Mouse (Mus musculus): ENCODE measurements at regions not wholly inside any gene's neighbourhood (a gene's known extent, or its start where the extent isn't known, plus 50 kb on each side); places are given as distances from the start of the nearest gene placed in this dataset.

DNA sequence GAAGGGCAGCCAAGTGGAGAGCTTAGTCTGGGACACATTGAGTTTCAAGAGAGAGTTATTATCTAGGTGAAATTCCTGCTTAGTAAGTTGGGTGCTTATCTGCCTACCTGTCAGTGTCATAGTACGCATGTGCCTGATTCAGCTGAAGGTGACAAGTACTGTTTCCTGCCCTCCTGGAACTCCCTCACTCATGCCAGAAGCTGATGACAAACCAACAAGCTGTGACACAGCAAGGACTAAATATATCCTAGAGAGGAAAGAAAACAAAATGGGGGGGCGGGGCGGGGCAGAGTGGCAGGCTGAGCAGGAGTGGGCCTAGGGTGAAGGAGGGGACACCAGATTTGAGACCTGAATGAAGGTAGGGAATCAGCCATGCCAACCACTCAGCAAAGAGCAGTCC is 196.1 kb upstream of the Kdm8 start:
- no peak overlapping the region for H3K4me2 ChIP-seq
- no peak overlapping the region for H3K27ac ChIP-seq
- H3K36me3 ChIP-seq, result no peaks in the 10 kb centered on the region
- no peak overlapping the region for H3K4me3 ChIP-seq (replicated peaks)
- no peak overlapping the region for H3K9ac ChIP-seq
- WGBS, result 82% methylated on average over 3 of the region's 3 CpGs
- H3K27me3 ChIP-seq, result no peaks in the 10 kb centered on the region
- no peaks in the 10 kb centered on the region for H3K9me3 ChIP-seq (replicated peaks)
- H3K4me1 ChIP-seq, result 0 out of 2 replicates have a peak, but pooled peaks cover 3% of the 10 kb centered on the region
- ATAC-seq (replicated peaks; ENCODE audit: low FRiP score), result no peak

DNA sequence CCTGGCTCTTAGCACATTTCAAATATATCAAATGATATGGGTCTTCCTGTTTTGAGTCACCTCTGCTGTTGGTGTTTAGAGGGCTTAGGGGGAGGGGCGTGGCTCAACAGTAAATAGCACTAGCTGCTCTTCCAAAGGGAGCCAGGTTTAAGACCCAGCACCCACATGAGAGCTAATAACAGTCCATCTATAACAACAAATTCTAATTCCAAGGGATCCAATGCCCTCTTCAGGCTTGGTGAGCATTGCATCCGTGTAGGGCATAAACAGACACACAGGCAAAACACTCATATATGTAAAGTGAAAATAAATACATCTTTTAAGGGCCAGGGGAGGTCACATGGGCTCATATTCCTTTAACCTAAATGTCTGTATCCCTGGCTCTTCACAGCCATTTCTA is 194.1 kb upstream of the Kdm8 start:
- H3K9me3 ChIP-seq (replicated peaks), result no peaks in the 10 kb centered on the region
- no peak overlapping the region for H3K9ac ChIP-seq
- H3K36me3 ChIP-seq, result no peaks in the 10 kb centered on the region
- no peak for ATAC-seq (replicated peaks; ENCODE audit: low FRiP score)
- WGBS, result 78% methylated on average over 2 of the region's 2 CpGs
- H3K4me1 ChIP-seq, result 0 out of 2 replicates have a peak, but pooled peaks cover 3% of the 10 kb centered on the region
- H3K4me2 ChIP-seq, result no peak overlapping the region
- no peaks in the 10 kb centered on the region for H3K27me3 ChIP-seq
- H3K4me3 ChIP-seq (replicated peaks), result no peak overlapping the region
- no peak overlapping the region for H3K27ac ChIP-seq

DNA sequence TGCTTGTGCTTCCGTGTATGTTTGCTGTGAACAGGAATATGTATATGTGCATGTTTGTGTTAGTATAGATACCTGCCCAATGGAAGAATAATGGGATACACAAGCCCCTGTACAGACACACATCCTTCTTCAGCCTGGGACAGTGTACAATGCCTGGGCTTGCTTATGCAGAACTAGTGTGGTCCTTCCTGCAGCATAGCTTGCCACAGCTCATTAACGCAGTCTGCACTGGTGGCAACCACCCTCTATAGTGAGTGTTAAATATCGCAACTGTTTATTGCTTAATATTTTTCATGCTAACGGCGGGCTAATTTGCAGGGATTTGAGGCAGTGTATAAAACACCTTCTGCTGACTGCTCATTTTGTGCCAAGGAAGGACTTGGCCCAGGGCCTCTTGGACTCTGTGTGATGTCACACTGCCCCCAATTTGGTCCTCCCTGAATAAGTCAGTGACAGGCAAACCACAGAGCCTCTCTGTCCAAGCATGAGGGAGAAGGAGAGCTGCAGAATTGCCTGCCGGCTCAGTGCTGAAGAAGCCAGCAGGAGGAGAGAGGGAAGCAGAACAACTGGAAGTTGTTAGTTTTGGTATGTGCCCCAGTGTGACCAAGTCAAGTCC is 193.4 kb upstream of the Kdm8 start:
- Histone ChIP-seq H3K9me3 (replicated peaks) (no peaks in the 10 kb centered on the region), H3K27ac (no peak overlapping the region), H3K36me3 (no peaks in the 10 kb centered on the region), H3K27me3 (no peaks in the 10 kb centered on the region), H3K4me3 (replicated peaks) (no peak overlapping the region), H3K4me2 (no peak overlapping the region), H3K9ac (no peak overlapping the region), H3K4me1 (0 out of 2 replicates have a peak, but pooled peaks cover 3% of the 10 kb centered on the region)
- 69% methylated on average over 6 of the region's 6 CpGs for WGBS
- ATAC-seq (replicated peaks; ENCODE audit: low FRiP score), result no peak

DNA sequence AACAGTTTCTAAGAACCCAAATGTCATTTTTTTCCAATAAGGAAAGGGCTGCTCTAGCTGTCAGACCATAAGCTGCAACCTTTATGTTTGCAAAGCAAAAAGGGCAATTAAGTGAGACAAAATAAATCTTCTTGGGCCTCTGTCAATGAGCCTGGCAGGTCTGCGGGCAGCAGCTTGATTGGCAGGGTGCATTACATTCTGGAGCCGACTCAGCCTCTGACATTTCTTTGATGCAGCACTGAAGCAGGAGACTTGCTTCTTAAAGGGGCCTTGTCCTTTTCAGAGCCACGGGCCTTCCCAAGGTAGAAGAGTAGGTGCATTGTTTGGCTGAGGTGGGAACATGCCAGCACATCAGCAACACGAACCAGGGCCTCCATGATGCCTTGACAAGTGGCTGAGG is 190.2 kb upstream of the Kdm8 start:
- ATAC-seq (replicated peaks; ENCODE audit: low FRiP score), result no peak
- no peak overlapping the region for H3K4me3 ChIP-seq (replicated peaks)
- H3K9ac ChIP-seq, result no peak overlapping the region
- H3K4me2 ChIP-seq, result no peak overlapping the region
- H3K27ac ChIP-seq, result no peak overlapping the region
- H3K9me3 ChIP-seq (replicated peaks), result no peaks in the 10 kb centered on the region
- no peaks in the 10 kb centered on the region for H3K27me3 ChIP-seq
- WGBS, result 33% methylated on average over 4 of the region's 4 CpGs
- no peaks in the 10 kb centered on the region for H3K36me3 ChIP-seq
- 0 out of 2 replicates have a peak, but pooled peaks cover 3% of the 10 kb centered on the region for H3K4me1 ChIP-seq

DNA sequence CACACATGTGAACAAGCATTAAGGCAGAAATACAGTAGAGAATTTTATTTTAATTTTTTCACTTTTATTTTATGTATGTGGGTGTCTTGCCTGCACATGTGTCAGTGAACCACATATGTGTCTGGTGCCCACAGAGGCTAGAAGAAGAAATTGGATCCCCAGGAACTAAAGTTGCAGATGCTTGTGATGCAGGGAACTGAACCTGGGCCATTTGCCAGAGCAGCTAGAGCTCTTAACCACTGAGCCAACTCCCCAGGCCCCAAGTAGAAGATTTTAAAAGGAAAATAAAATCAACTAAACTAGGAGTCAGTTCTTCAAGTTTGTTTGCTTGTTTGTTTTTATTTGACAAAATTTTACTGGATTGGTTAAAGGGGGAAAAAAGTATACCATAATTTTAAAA is 185.5 kb upstream of the Kdm8 start:
- Histone ChIP-seq H3K36me3 (no peaks in the 10 kb centered on the region), H3K9me3 (replicated peaks) (no peaks in the 10 kb centered on the region), H3K27ac (no peak overlapping the region), H3K27me3 (no peaks in the 10 kb centered on the region), H3K4me1 (no peaks in the 10 kb centered on the region), H3K9ac (no peak overlapping the region), H3K4me3 (replicated peaks) (no peak overlapping the region), H3K4me2 (no peak overlapping the region)
- ATAC-seq (replicated peaks; ENCODE audit: low FRiP score), result no peak

DNA sequence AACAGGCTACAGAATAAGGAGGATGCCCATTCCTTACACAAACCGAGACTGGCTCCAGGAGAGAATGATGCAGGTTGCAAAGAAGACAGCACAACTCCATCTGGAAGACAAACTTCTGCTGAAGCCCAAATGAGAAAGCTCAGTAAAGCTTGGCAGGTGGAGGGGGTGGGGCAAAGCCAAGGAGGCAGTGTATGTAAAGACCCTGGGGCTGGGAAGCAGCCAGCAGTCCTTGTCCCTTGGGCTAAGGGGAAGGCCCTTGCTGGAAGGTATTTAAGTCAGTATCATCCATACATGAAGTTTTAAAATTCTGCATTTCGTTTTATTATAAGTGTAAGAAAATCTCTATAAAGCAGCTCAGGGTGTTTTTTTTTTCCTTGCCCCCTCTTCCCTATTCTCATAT is 182.3 kb upstream of the Kdm8 start:
- H3K36me3 ChIP-seq, result no peaks in the 10 kb centered on the region
- ATAC-seq (replicated peaks; ENCODE audit: low FRiP score), result no peak
- no peak overlapping the region for H3K9ac ChIP-seq
- no peak overlapping the region for H3K27ac ChIP-seq
- H3K4me1 ChIP-seq, result no peaks in the 10 kb centered on the region
- no peaks in the 10 kb centered on the region for H3K9me3 ChIP-seq (replicated peaks)
- H3K4me2 ChIP-seq, result no peak overlapping the region
- whole genome bisulfite sequencing, result 87% methylated on average over 2 of the region's 2 CpGs
- no peak overlapping the region for H3K4me3 ChIP-seq (replicated peaks)
- no peaks in the 10 kb centered on the region for H3K27me3 ChIP-seq

DNA sequence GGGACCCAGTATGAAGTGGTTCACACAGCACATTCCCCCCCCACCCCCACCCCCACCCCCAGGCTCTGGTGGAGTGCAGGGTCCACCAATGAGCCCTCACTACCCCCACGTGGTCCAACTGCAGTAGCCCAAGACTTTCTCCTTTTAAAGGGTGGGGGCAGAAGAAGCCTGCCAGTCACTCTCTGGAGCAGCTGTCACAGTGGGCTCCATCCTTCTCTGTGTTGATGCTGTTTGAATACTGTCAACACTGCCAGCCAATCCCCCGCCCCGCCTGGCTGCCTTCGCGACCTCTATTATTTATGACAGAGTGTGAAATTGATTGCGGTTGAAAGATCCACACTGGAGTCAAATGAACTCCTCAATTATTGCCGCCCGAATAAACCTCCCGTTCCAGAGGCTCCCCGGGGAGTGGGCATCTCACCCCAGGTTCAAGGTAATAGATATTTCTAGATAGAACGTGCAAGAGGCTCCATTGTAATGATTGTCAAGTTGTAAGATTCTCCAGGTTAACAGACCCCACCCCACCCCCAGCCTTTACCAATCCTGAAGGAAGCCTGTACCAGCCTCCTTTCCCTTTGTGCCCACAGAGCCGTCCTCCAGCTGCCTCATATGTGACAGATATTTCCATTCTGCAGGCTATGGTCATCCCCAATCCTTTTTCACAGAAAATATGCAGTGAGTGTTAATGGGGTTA is 181.7 kb upstream of the Kdm8 start:
- Histone ChIP-seq H3K4me1 (no peaks in the 10 kb centered on the region), H3K36me3 (no peaks in the 10 kb centered on the region), H3K27ac (no peak overlapping the region), H3K27me3 (no peaks in the 10 kb centered on the region), H3K4me2 (no peak overlapping the region), H3K9ac (no peak overlapping the region), H3K9me3 (replicated peaks) (no peaks in the 10 kb centered on the region), H3K4me3 (replicated peaks) (no peak overlapping the region)
- ATAC-seq (replicated peaks; ENCODE audit: low FRiP score), result 0 out of 2 replicates have a peak, but pooled peaks have one; percentile 22
- WGBS, result 29% methylated on average over 12 of the region's 12 CpGs

DNA sequence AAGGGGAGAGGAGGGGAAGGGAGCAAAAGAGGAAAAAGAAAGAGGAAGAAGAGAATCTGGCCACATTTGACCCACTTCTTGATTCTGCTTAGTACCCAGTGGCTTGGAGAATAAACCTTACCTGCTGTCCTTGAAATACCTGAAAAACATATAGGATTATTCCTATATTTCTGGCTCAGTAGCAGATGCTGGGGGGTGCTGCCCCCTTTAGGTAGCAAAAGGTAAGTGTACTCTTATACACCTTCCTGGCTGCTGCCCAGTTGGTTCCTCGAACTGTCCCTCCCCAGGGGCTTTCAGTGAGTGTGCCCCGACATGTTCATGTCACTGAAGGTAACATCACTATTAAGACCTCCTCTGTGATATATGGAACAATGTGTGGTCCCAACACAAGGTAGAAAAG is 180.7 kb upstream of the Kdm8 start:
- 70% methylated on average over 2 of the region's 2 CpGs for WGBS
- no peaks in the 10 kb centered on the region for H3K9me3 ChIP-seq (replicated peaks)
- no peak overlapping the region for H3K27ac ChIP-seq
- H3K4me3 ChIP-seq (replicated peaks), result no peak overlapping the region
- H3K4me2 ChIP-seq, result no peak overlapping the region
- H3K27me3 ChIP-seq, result no peaks in the 10 kb centered on the region
- no peak for ATAC-seq (replicated peaks; ENCODE audit: low FRiP score)
- H3K36me3 ChIP-seq, result no peaks in the 10 kb centered on the region
- H3K4me1 ChIP-seq, result no peaks in the 10 kb centered on the region
- H3K9ac ChIP-seq, result no peak overlapping the region

DNA sequence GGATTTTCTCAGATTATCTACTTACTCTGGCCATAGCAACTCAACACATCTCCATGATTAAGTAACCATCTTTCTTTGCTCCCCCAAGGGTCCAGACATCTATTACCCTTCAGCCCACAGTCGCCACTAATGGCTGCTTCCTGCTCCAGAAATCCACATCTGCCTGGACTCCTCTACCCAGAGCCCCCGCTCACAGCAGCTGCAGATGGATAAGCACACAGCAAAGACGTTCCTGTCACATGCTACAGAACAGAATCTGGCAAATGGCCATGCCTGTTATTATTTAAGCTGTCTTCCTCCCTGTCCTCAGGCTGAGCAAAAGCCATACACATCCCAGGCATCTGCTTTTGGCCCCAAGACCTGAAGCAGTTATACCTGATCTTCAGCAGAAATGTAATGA is 173.8 kb upstream of the Kdm8 start:
- Histone ChIP-seq H3K27me3 (no peaks in the 10 kb centered on the region), H3K4me1 (0 out of 2 replicates have a peak, but pooled peaks cover 2% of the 10 kb centered on the region), H3K9ac (no peak overlapping the region), H3K4me2 (no peak overlapping the region), H3K9me3 (replicated peaks) (no peaks in the 10 kb centered on the region), H3K4me3 (replicated peaks) (no peak overlapping the region), H3K27ac (no peak overlapping the region), H3K36me3 (no peaks in the 10 kb centered on the region)
- ATAC-seq (replicated peaks; ENCODE audit: low FRiP score), result no peak
- 36% methylated on average over 3 of the region's 3 CpGs for WGBS

DNA sequence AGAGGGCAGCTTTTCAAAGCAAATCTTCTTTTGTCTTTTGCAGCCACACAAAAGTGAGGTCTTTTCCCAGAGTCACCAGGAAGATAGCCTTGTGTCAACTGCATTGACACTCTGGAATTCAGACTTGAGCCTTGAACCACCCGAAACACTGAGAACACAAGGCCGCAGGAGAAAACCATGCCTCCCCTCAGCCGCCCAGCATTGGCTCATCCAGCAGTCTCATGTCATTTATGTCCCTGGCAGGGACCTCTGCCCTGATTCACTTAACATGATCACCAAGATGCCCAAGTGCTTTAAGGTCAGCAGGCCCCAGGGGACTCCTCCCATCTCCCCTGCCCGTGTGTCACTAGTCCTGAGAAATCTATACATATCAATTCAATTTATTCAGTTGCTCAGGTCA is 173.1 kb upstream of the Kdm8 start:
- Histone ChIP-seq H3K9me3 (replicated peaks) (no peaks in the 10 kb centered on the region), H3K36me3 (no peaks in the 10 kb centered on the region), H3K27ac (no peak overlapping the region), H3K9ac (no peak overlapping the region), H3K4me2 (no peak overlapping the region), H3K4me3 (replicated peaks) (no peak overlapping the region), H3K4me1 (0 out of 2 replicates have a peak, but pooled peaks cover 2% of the 10 kb centered on the region), H3K27me3 (no peaks in the 10 kb centered on the region)
- ATAC-seq (replicated peaks; ENCODE audit: low FRiP score), result no peak
- WGBS, result 71% methylated on average over 4 of the region's 4 CpGs

DNA sequence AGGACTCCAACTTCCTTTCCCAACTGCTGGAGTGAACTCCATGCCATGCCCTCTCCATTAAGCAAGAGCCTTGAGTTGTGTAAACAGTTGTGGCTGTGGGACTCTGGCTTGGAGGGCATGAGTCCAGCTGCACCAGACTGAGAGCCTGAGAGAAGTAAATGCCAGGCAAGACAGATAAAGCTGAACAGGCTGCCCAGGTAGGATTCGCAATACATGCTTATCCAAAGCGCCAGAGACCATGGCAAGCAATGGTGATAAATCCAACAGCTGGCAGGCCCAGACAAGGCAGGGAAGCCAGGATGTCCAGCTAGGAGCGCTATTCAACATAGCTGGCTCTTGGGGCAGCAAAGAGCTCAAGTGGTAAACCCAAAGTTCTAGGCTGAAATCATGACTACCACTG is 163.1 kb upstream of the Kdm8 start:
- ATAC-seq (replicated peaks; ENCODE audit: low FRiP score), result no peak
- Histone ChIP-seq H3K9ac (no peak overlapping the region), H3K4me3 (replicated peaks) (no peak overlapping the region), H3K27me3 (no peaks in the 10 kb centered on the region), H3K9me3 (replicated peaks) (no peaks in the 10 kb centered on the region), H3K4me1 (no peaks in the 10 kb centered on the region), H3K27ac (no peak overlapping the region), H3K4me2 (no peak overlapping the region), H3K36me3 (no peaks in the 10 kb centered on the region)
- 84% methylated on average over 3 of the region's 3 CpGs for WGBS

DNA sequence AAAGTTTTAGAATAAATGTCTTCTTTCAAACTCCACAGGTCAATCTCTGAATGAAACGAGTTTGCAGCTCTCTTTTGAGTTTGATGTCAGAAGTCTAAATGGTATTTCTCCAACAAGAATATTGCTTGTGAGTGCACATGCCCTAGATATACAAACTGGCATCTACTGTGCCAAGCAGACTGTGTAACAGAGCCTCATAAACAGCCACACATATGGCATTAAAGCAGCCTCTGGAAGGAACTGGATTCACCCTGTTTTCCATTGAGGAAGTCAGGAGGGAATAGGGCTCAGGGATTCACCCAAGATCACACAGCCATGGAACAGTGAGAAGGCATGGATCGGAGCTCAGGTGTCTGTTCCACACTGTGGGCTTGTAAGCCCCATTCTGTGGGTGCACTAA is 149.2 kb upstream of the Kdm8 start:
- Histone ChIP-seq H3K36me3 (no peaks in the 10 kb centered on the region), H3K4me3 (replicated peaks) (no peak overlapping the region), H3K27ac (no peak overlapping the region), H3K4me1 (no peaks in the 10 kb centered on the region), H3K9ac (no peak overlapping the region), H3K27me3 (no peaks in the 10 kb centered on the region), H3K4me2 (no peak overlapping the region), H3K9me3 (replicated peaks) (no peaks in the 10 kb centered on the region)
- 70% methylated on average over 2 of the region's 2 CpGs for WGBS
- ATAC-seq (replicated peaks; ENCODE audit: low FRiP score), result no peak

DNA sequence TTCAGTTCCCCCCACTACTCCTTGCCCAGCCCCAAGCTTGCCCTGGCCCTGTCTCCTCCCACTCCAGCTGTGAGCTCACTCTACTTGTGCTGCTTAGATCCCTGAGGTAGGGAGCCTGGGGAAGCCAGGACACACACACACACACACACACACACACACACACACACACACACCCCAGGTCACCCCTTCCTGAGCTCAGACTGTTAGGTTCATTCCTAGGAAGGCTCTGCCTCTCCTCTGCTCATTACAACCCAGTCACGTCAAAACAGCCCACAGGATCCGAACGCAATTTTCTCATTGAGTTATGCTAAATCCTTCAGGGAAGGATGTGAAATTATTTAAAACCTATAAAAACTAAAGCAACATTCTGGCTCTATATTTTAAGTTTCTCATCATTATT is 136.0 kb upstream of the Kdm8 start:
- ATAC-seq (replicated peaks; ENCODE audit: low FRiP score), result no peak
- no peak overlapping the region for H3K4me2 ChIP-seq
- no peak overlapping the region for H3K9ac ChIP-seq
- WGBS, result 75% methylated on average over 3 of the region's 3 CpGs
- no peaks in the 10 kb centered on the region for H3K36me3 ChIP-seq
- H3K9me3 ChIP-seq (replicated peaks), result no peaks in the 10 kb centered on the region
- no peak overlapping the region for H3K27ac ChIP-seq
- H3K4me3 ChIP-seq (replicated peaks), result no peak overlapping the region
- H3K4me1 ChIP-seq, result no peaks in the 10 kb centered on the region
- H3K27me3 ChIP-seq, result no peaks in the 10 kb centered on the region
